Mouse (Mus musculus): ENCODE results near the gene Car10. TPM values are rescaled to one million over a fixed set of nuclear protein-coding genes. Genes with fewer than 3 reads are reported as not detected.

Car10 gene
- total RNA-seq, 2 experiments from 2014 or later: 134 to 140 TPM

- DNase-seq (ENCODE audit: low spot score in 2 of 2): no peak
- intact Hi-C loops (cut with DNase I): no loop called here
Observed at GRCm38 (mm10) chr11:93531029-93531680, 433.3 kb downstream of the Car10 start.

GRCm38 (mm10) chr11:93536244-93536643 lies 438.4 kb downstream of the Car10 start:
- intact Hi-C loops (cut with DNase I): no loop called here
- DNase-seq (ENCODE audit: low spot score in 2 of 2): no peak

- DNase-seq (ENCODE audit: low spot score in 2 of 2): no peak
- intact Hi-C loops (cut with DNase I): no loop called here
Observed at GRCm38 (mm10) chr11:93548904-93549303, 451.1 kb downstream of the Car10 start.

DNA sequence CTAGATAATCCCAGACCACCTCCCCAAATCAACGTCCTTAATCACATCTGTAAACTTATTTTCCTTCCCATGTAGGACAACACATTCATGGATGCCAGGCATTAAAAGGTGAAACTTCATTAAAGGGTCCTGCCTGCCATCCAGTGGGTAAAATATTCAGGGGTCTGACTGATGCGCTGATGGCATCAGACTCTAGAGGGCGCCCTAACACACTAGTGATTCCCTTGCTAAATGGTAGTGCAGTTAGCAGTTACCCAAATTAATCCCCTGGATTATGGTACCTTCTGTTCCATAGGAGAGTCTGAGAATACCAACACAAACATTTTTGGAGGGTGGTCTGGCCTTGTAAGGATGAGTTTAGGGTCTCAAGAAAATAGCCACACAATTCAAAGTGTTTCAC lies 453.1 kb downstream of the Car10 start:
- intact Hi-C loops (cut with DNase I): loop anchor here (5.0 kb wide), 1 partner anchor 261 kb away; no protein-coding TSS in a partner anchor
- DNase-seq (ENCODE audit: low spot score in 2 of 2): no peak

DNA sequence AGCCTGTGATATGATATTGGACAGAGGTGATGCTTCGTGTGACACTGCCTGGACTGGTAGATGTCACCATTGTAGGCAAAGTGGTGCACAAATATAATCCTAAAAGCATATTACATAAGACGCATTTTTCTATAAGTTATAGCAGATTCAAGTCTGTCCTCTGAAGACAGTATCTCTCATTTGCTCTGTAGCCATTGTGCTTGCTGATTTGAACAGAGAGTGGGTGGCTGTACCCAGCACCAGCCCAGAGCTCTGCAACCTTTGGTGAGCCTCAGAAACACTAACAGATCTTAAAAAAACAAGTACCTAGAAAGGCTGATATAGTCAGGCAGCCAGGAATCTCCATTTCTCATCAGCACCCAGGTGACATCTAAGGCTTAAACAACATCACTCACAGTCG lies 461.3 kb downstream of the Car10 start:
- intact Hi-C loops (cut with DNase I): no loop called here

DNA sequence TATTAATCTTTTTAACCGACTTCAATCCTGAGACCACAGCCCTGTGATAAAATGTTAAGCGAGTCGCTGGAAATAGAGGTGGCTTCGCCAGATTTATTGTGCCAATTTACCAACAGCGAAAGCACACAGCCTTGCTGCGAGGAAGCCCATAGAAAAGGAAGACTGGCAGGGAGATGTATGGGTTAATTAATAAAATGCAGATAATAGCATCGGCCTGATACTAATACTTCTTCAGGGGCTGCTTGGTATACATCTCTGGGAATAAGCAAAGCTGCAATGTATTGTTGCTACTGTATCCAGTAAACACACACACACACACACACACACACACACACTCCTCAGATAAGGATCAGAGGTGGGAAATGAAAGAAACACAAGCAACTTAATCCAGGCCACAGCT lies 462.7 kb downstream of the Car10 start:
- no peak for DNase-seq (ENCODE audit: low spot score in 2 of 2)
- intact Hi-C loops (cut with DNase I): no loop called here

More for the DNA sequence above, 461.3 kb downstream of the Car10 start:
- no peak for DNase-seq (ENCODE audit: low spot score in 2 of 2)

GRCm38 (mm10) chr11:93562330-93562865 lies 464.6 kb downstream of the Car10 start:
- DNase-seq (ENCODE audit: low spot score in 2 of 2): no peak

GRCm38 (mm10) chr11:93565756-93566155 lies 467.9 kb downstream of the Car10 start:
- DNase-seq (ENCODE audit: low spot score in 2 of 2): peak; percentile 74 to 78
- intact Hi-C loops (cut with DNase I): loop anchor here (5.0 kb wide), 2 partner anchors 73 to 197 kb away; no protein-coding TSS in a partner anchor

More at GRCm38 (mm10) chr11:93562330-93562865, 464.6 kb downstream of the Car10 start:
- intact Hi-C loops (cut with DNase I): no loop called here

DNA sequence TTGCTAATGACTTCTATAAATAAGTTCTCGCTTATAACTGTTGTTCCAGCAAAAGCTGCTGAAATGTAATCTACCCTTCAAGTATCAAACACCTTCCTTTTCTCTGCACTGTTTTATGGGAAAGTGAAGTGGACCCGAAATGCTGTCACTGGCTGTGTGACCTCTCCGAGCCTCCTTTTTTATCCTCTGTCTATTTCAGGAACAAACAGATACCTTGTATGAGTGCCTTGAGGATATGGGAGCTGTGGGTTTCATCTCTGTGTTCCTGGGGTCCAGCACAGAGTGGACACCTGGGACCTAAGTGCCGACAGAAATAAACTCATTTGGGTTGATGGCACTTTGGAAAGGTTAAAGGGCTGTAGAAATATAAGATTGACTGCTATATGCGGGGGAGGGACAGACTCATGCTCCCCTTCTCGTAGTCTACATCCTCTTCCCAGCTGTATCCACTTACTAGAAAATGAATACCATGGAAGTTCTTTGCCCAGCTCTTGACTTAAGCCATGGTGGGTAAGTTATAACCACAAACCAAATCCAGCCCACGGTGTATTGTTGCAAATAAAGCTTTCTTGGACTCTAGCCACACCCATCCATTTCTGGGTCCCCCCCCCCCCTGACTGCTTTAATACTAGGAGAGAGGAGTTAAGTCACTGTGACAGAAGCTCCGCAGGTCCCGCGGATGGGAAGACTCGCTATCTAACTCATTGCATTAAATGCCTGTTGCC lies 474.3 kb downstream of the Car10 start:
- intact Hi-C loops (cut with DNase I): no loop called here
- no peak for DNase-seq (ENCODE audit: low spot score in 2 of 2)

GRCm38 (mm10) chr11:93577441-93577840 lies 479.6 kb downstream of the Car10 start:
- intact Hi-C loops (cut with DNase I): no loop called here
- DNase-seq (ENCODE audit: low spot score in 2 of 2): peak; percentile 50 to 60

DNA sequence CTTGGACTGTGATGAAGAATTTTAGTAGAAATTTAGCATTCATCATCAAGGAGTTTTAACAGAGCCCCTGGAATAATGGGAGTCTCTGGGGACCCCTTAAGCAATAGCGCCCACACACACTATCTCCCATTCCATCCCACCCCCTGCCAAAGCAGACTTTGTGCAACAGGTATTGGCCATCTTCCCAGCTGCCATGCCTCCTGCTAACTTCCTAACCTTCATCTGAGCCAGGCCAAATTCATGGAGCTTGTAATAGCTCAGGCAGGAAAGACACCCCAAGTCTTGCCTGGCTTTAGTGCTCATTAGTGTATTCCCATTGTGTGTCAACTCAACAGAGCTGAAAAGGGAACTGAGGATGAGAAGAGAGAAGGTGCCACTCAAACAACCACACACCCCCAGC lies 481.8 kb downstream of the Car10 start:
- DNase-seq (ENCODE audit: low spot score in 2 of 2): no peak
- intact Hi-C loops (cut with DNase I): no loop called here

- intact Hi-C loops (cut with DNase I): no loop called here
- DNase-seq (ENCODE audit: low spot score in 2 of 2): no peak
Observed at GRCm38 (mm10) chr11:93581326-93581725, 483.5 kb downstream of the Car10 start.

DNA sequence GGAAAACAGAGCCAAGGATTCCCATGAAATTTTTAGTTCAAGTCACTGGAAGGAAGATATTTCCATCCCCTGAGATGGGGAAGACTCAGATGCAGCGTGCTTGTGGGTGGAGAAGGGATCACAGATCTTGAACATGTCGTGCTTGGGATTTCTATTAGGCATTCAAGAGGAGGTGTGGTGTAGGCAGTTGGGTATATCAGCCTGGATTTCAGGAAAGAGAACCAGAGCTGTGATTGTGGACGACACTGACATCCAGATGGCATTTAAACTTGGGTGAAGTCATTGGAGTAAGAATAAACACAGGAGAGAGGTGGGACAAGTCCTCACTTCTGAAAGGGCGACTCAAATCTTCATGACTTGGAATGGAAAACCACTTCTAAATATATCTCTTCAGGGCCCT lies 490.0 kb downstream of the Car10 start:
- intact Hi-C loops (cut with DNase I): no loop called here
- peak; percentile 50 to 60 for DNase-seq (ENCODE audit: low spot score in 2 of 2)

- intact Hi-C loops (cut with DNase I): no loop called here
- no peak for DNase-seq (ENCODE audit: low spot score in 2 of 2)
Observed at GRCm38 (mm10) chr11:93590652-93591051, 492.8 kb downstream of the Car10 start.

DNA sequence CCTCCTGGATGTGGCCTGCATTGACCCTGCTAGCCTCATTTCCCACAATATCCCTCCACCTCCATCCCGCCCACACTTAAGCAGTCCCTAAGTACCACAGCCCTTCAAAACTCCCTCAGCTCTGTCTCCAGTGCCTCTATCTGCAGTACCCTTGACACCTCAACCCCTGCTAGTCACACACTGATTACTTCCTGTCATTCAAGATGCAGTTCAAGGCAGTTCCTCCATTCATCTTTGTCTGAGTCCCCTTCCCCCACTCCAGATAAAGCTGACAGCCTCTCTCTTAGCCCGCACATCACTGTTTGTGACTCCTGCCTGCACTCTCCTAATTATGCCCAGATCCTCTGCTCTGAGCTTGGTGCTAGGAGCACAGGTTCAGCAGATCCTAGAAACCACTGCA lies 496.2 kb downstream of the Car10 start:
- intact Hi-C loops (cut with DNase I): no loop called here
- no peak for DNase-seq (ENCODE audit: low spot score in 2 of 2)

DNA sequence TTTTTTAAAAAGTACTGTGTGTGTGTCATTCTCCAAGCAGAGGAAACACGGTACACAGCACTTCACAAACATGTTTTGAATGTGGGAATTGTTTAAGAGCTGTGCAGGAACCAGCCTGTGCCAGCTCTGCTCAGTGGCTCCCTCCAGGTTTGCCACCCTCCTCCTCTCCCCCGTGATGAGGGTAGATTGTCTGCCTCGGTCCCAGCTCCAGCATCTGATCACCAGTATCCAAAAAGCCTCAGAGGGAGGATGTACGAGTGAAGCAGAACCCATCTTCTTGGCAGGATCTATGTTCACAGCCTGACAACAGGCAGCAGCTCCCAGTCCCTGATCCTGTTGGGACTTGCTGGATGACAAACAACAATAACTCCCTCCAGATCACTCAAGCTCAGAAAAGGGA lies 500.3 kb downstream of the Car10 start:
- intact Hi-C loops (cut with DNase I): no loop called here
- DNase-seq (ENCODE audit: low spot score in 2 of 2): peak in 1 of 2 experiments; percentile 40

DNA sequence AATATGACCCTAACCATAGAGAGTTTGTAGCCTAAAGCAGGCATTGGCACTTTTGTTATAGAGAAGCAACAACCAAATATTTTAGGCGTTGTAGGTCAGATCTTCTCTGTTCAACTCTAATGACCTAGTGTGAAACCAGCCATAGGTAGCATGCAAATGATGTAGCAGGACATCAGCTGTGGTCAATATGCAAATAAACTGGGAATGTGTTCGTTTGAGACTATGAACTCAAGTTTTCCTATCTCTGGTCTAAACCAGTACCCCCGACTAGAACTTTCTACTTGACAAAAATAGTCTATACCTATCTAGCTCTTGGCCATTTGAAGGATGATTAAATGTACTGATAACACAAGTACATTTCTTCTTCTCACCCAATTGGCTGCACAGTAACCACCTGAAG lies 501.9 kb downstream of the Car10 start:
- intact Hi-C loops (cut with DNase I): no loop called here
- no peak for DNase-seq (ENCODE audit: low spot score in 2 of 2)

- no peak for DNase-seq (ENCODE audit: low spot score in 2 of 2)
Observed at GRCm38 (mm10) chr11:93603575-93603974, 505.7 kb downstream of the Car10 start.

GRCm38 (mm10) chr11:93607111-93607510 lies 509.3 kb downstream of the Car10 start:
- intact Hi-C loops (cut with DNase I): no loop called here
- DNase-seq (ENCODE audit: low spot score in 2 of 2): no peak

More at GRCm38 (mm10) chr11:93603575-93603974, 505.7 kb downstream of the Car10 start:
- intact Hi-C loops (cut with DNase I): no loop called here

DNA sequence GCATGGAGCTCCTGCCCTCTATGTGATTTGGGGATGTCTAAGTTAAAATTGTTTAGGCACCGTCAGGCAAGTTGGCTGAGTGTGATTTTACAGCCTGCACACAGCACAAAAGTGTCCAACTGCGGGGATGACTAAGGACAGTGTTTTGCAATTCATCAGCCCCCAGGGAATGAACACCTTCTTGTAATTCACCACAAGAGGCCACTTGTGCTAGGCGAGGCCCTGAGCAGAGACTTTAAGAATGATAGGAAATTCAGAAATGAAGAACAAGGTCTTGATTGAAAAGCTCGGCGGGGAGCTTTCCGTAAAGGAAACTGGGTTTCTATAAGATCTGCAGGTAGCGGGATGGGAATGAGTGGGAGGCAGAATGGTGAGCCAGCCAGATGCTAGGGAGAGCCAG lies 510.9 kb downstream of the Car10 start:
- intact Hi-C loops (cut with DNase I): no loop called here
- no peak for DNase-seq (ENCODE audit: low spot score in 2 of 2)

DNA sequence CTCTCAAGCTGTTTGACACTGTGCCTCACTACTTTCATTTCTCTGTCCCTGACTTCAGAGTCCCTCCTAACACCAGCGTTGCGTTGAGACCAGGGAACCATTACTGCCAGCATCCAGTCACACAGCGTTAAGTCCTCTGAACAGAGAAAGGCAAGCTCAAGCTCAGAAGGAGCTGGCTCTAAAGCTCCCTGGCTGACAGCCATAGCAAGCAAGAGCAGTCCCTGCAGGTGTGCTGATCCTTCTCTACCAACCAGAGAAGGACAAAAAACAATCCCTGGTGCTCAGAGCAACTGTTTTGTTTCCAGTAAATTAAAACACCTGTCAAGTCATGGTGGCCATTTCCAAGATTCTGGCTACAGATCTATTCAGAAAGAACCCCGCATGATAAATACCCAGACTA lies 514.2 kb downstream of the Car10 start:
- no peak for DNase-seq (ENCODE audit: low spot score in 2 of 2)
- intact Hi-C loops (cut with DNase I): no loop called here
